Mouse (Mus musculus) hindbrain, embryonic 14.5 days (tissue): Measurements from ENCODE around the gene Clns1a. TPM values are rescaled to one million over a fixed set of nuclear protein-coding genes. Genes with fewer than 3 reads are reported as not detected.

Source experiments
- ATAC-seq: fragments of 200-750 bp; cut with Nextera tagmentation; 2 replicates; pipeline ENCODE4 v1.8.0; 2017; ENCODE audit warnings: moderate number of reproducible peaks, mild to moderate bottlenecking, moderate TSS enrichment, moderate library complexity; ENCODE audit not compliant: low FRiP score
- DNase-seq: peaks from one replicate; pipeline ENCODE4 v3.0.0-alpha.2; 2015; ENCODE audit warnings: low spot score
- H3K27ac ChIP-seq: fragments of 300-500 bp; sonication (generic); 2 replicates; pipeline ENCODE4 v1.5.1; 2014; ENCODE audit warnings: mild to moderate bottlenecking, moderate library complexity
- H3K27me3 ChIP-seq: fragments of 300-500 bp; sonication (generic); 2 replicates; pipeline ENCODE4 v1.6.1; 2014; ENCODE audit warnings: mild to moderate bottlenecking, low read length, mixed read lengths; ENCODE audit not compliant: control insufficient read depth, insufficient read depth
- H3K36me3 ChIP-seq: fragments of 300-500 bp; sonication (generic); replicated peaks from 2 replicates; pipeline ENCODE4 v1.6.1; 2014; ENCODE audit not compliant: control insufficient read depth, insufficient read depth
- H3K4me1 ChIP-seq: fragments of 300-500 bp; sonication (generic); replicated peaks from 2 replicates; pipeline ENCODE4 v1.6.1; 2014; ENCODE audit warnings: antibody characterized with exemption, low read length, mixed read lengths; ENCODE audit not compliant: control insufficient read depth, insufficient read depth
- H3K4me2 ChIP-seq: fragments of 300-500 bp; sonication (generic); replicated peaks from 2 replicates; pipeline ENCODE4 v1.6.1; 2014; ENCODE audit warnings: mild to moderate bottlenecking, moderate library complexity
- H3K4me3 ChIP-seq: fragments of 300-500 bp; sonication (generic); replicated peaks from 2 replicates; pipeline ENCODE4 v1.5.1; 2014; ENCODE audit warnings: mild to moderate bottlenecking, low read length
- H3K9ac ChIP-seq: fragments of 300-500 bp; sonication (generic); 2 replicates; pipeline ENCODE4 v1.6.1; 2014
- H3K9me3 ChIP-seq: fragments of 300-500 bp; sonication (generic); 2 replicates; pipeline ENCODE4 v1.6.1; 2016; ENCODE audit warnings: low read length; ENCODE audit not compliant: control insufficient read depth
- WGBS: fragments of 180-500 bp; shearing (Covaris S2); extraction: QIAGEN DNeasy Blood & Tissue Kit; methylation state at CpG from one replicate; pipeline ENCODE4 v1.1.7; 2014; 5-methylcytosine and 5-hydroxymethylcytosine counted together
- polyA plus RNA-seq: library from polyadenylated mRNA; unstranded; fragments of >200 nt; fragmentation: Nextera tagmentation; extraction: Ambion mirVana; gene quantifications from 2 replicates; pipeline ENCODE4 v1.2.1, GENCODE M21; 2014

Clns1a gene
- polyA plus RNA-seq, 1 experiment from 2014 or later = 189 TPM

GRCm38 (mm10) chr7:97700173-97700572 is 3.7 kb downstream of the Clns1a start:
- Histone ChIP-seq H3K27ac (no peak overlapping the region), H3K9ac (no peak overlapping the region), H3K4me2 (no peak overlapping the region), H3K9me3 (no peaks in the 10 kb centered on the region), H3K4me3 (no peak overlapping the region), H3K36me3 (peaks cover 6% of the 10 kb centered on the region; the same call in 1 of the 2 replicates), H3K4me1 (peaks cover 11% of the 10 kb centered on the region), H3K27me3 (no peaks in the 10 kb centered on the region)
- ATAC-seq = no peak
- WGBS = 96% methylated on average over 4 of the region's 4 CpGs
- DNase-seq = no peak

- DNase-seq = no peak
- H3K36me3 ChIP-seq = peaks cover 6% of the 10 kb centered on the region; the same call in 1 of the 2 replicates
- no peak overlapping the region for H3K4me3 ChIP-seq
- H3K9ac ChIP-seq = no peak overlapping the region
- whole genome bisulfite sequencing = 88% methylated on average over 6 of the region's 6 CpGs
- peaks cover 4% of the 10 kb centered on the region for H3K4me1 ChIP-seq
- no peak overlapping the region for H3K27ac ChIP-seq
- H3K4me2 ChIP-seq = no peak overlapping the region
- ATAC-seq = no peak
- H3K9me3 ChIP-seq = no peaks in the 10 kb centered on the region
- no peaks in the 10 kb centered on the region for H3K27me3 ChIP-seq
Measured at GRCm38 (mm10) chr7:97701106-97701505, 4.7 kb downstream of the Clns1a start.

- DNase-seq = no peak
- Histone ChIP-seq H3K4me1 (no peaks in the 10 kb centered on the region), H3K9ac (no peak overlapping the region), H3K27ac (no peak overlapping the region), H3K9me3 (no peaks in the 10 kb centered on the region), H3K4me3 (no peak overlapping the region), H3K36me3 (peaks cover 16% of the 10 kb centered on the region), H3K27me3 (no peaks in the 10 kb centered on the region), H3K4me2 (no peak overlapping the region)
- no peak for ATAC-seq
- 79% methylated on average over 4 of the region's 4 CpGs for WGBS
Measured at GRCm38 (mm10) chr7:97707123-97707522, 10.7 kb downstream of the Clns1a start.

- 90% methylated on average over 5 of the region's 5 CpGs for WGBS
Measured at GRCm38 (mm10) chr7:97707809-97708208, 11.4 kb downstream of the Clns1a start.

GRCm38 (mm10) chr7:97709204-97709603 is 12.8 kb downstream of the Clns1a start:
- no peak overlapping the region for H3K27ac ChIP-seq
- H3K36me3 ChIP-seq = peaks cover 32% of the 10 kb centered on the region
- no peak overlapping the region for H3K4me2 ChIP-seq
- no peaks in the 10 kb centered on the region for H3K27me3 ChIP-seq
- ATAC-seq (no peak), DNase-seq (no peak)
- 91% methylated on average over 3 of the region's 3 CpGs for WGBS
- H3K4me1 ChIP-seq = no peaks in the 10 kb centered on the region
- H3K9me3 ChIP-seq = no peaks in the 10 kb centered on the region
- no peak overlapping the region for H3K9ac ChIP-seq
- H3K4me3 ChIP-seq = no peak overlapping the region

More at GRCm38 (mm10) chr7:97707809-97708208, 11.4 kb downstream of the Clns1a start:
- DNase-seq (no peak), ATAC-seq (no peak)
- H3K27me3 ChIP-seq = no peaks in the 10 kb centered on the region
- H3K9ac ChIP-seq = no peak overlapping the region
- no peaks in the 10 kb centered on the region for H3K4me1 ChIP-seq
- no peaks in the 10 kb centered on the region for H3K9me3 ChIP-seq
- H3K36me3 ChIP-seq = peaks cover 23% of the 10 kb centered on the region
- H3K4me3 ChIP-seq = no peak overlapping the region
- H3K4me2 ChIP-seq = no peak overlapping the region
- no peak overlapping the region for H3K27ac ChIP-seq

- DNase-seq (no peak), ATAC-seq (no peak)
- Histone ChIP-seq H3K27ac (no peak overlapping the region), H3K9ac (no peak overlapping the region), H3K4me3 (no peak overlapping the region), H3K27me3 (no peaks in the 10 kb centered on the region), H3K9me3 (no peaks in the 10 kb centered on the region), H3K4me1 (no peaks in the 10 kb centered on the region), H3K4me2 (no peak overlapping the region), H3K36me3 (peaks cover 76% of the 10 kb centered on the region)
- 98% methylated on average over 5 of the region's 5 CpGs for WGBS
Measured at GRCm38 (mm10) chr7:97714651-97715050, 18.2 kb downstream of the Clns1a start.

GRCm38 (mm10) chr7:97717326-97717725 is 20.9 kb downstream of the Clns1a start:
- no peak overlapping the region for H3K4me2 ChIP-seq
- no peaks in the 10 kb centered on the region for H3K4me1 ChIP-seq
- WGBS = 92% methylated on average over 1 of the region's 1 CpGs
- H3K4me3 ChIP-seq = no peak overlapping the region
- DNase-seq (no peak), ATAC-seq (no peak)
- no peaks in the 10 kb centered on the region for H3K27me3 ChIP-seq
- H3K36me3 ChIP-seq = peaks cover 91% of the 10 kb centered on the region
- no peaks in the 10 kb centered on the region for H3K9me3 ChIP-seq
- H3K9ac ChIP-seq = no peak overlapping the region
- no peak overlapping the region for H3K27ac ChIP-seq

- Histone ChIP-seq H3K36me3 (peaks cover 88% of the 10 kb centered on the region), H3K4me1 (no peaks in the 10 kb centered on the region), H3K9ac (no peak overlapping the region), H3K27ac (no peak overlapping the region), H3K4me2 (no peak overlapping the region), H3K27me3 (no peaks in the 10 kb centered on the region), H3K4me3 (no peak overlapping the region), H3K9me3 (no peaks in the 10 kb centered on the region)
- ATAC-seq (no peak), DNase-seq (no peak)
- 64% methylated on average over 5 of the region's 5 CpGs for WGBS
Measured at GRCm38 (mm10) chr7:97719078-97719477, 22.6 kb downstream of the Clns1a start.

- no peak for DNase-seq
Measured at GRCm38 (mm10) chr7:97720109-97720508, 23.7 kb downstream of the Clns1a start.

GRCm38 (mm10) chr7:97722278-97722918 is 26.0 kb downstream of the Clns1a start:
- Histone ChIP-seq H3K4me2 (no peak overlapping the region), H3K27ac (no peak overlapping the region), H3K27me3 (no peaks in the 10 kb centered on the region), H3K4me1 (no peaks in the 10 kb centered on the region), H3K4me3 (no peak overlapping the region), H3K9me3 (no peaks in the 10 kb centered on the region), H3K36me3 (peaks cover 75% of the 10 kb centered on the region), H3K9ac (no peak overlapping the region)
- ATAC-seq (no peak), DNase-seq (no peak)
- 92% methylated on average over 7 of the region's 7 CpGs for WGBS

More at GRCm38 (mm10) chr7:97720109-97720508, 23.7 kb downstream of the Clns1a start:
- peaks cover 82% of the 10 kb centered on the region for H3K36me3 ChIP-seq
- H3K9me3 ChIP-seq = no peaks in the 10 kb centered on the region
- no peaks in the 10 kb centered on the region for H3K27me3 ChIP-seq
- ATAC-seq = no peak
- no peak overlapping the region for H3K9ac ChIP-seq
- WGBS = 83% methylated on average over 5 of the region's 5 CpGs
- H3K4me3 ChIP-seq = no peak overlapping the region
- H3K27ac ChIP-seq = no peak overlapping the region
- no peaks in the 10 kb centered on the region for H3K4me1 ChIP-seq
- no peak overlapping the region for H3K4me2 ChIP-seq
